Mouse (Mus musculus): ENCODE results near the gene Gjd3. TPM values are rescaled to one million over a fixed set of nuclear protein-coding genes. Genes with fewer than 3 reads are reported as not detected.

Gene Gjd3
- polyA plus RNA-seq, 1 experiment: 0.34 TPM

DNA sequence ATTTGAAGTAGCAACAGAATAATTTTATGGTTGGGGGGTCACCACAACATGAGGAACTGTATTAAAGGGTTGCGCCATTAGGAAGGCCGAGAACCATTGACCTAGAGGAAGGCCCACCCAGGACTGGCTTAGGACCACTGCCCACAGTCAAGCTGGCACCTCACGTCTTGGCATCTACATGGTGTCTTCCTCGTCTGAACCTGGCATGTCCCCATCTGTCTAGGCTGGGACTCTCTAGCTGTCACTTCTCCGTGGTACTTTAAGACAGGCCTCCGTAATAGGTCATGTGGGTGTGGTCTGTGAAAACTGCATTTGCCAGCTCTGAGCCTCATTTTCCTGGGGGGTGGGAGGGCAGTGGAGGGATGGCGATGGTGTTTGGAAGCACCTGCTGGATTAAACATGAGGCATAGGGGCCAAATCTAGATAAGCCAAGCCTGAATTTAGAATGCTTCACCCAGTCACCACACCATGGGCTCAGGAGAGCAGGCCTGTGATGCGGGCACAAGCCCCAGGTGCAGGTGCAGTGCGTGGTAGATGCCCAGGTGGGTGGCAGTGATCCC lies 9.9 kb downstream of the Gjd3 start:
- no peak for DNase-seq
- Histone ChIP-seq H3K4me1 (ENCODE audit: control insufficient read depth, insufficient read depth, low read length) (0 out of 2 replicates have a peak, but pooled peaks cover 14% of the 10 kb centered on the region), H3K27me3 (replicated peaks; ENCODE audit: control insufficient read depth, insufficient read depth, low read length) (no peaks in the 10 kb centered on the region), H3K4me3 (ENCODE audit: insufficient read depth, low read depth, low read length) (no peak overlapping the region), H3K36me3 (ENCODE audit: control insufficient read depth, insufficient read depth, low read length) (no peaks in the 10 kb centered on the region), H3K27ac (ENCODE audit: insufficient read depth, low read depth, low read length) (no peak overlapping the region)
- 83% methylated on average over 9 of the region's 9 CpGs for WGBS
- no peak for TF ChIP-seq CTCF (conservative IDR thresholded peaks at IDR 0.05; ENCODE audit: insufficient read depth, insufficient read length, low read depth, low read length)
- TF ChIP-seq POLR2A (IDR thresholded peaks at IDR 0.05; ENCODE audit: low read depth, low read length): no peak

DNA sequence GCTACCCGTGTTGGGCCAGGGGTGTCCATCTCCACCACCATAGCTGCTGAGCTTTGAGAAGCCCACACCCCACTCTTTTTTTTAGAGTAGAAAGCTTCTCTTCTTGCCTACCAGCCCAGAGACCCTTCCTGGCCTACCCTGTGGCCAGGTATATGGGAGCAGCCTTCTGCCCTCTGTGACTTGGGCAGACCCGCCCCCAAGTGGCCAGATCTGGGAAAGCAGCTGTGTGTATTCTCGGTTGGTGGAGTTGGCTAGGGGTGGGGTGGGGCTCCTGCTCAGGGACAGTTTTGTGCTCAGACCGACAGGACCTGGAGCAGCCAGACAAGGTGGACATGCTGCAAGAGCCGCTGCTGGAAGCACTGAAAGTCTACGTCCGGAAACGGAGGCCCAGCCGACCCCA lies 10.6 kb downstream of the Gjd3 start:
- Histone ChIP-seq H3K36me3 (ENCODE audit: control insufficient read depth, insufficient read depth, low read length) (no peaks in the 10 kb centered on the region), H3K4me3 (ENCODE audit: insufficient read depth, low read depth, low read length) (no peak overlapping the region), H3K4me1 (ENCODE audit: control insufficient read depth, insufficient read depth, low read length) (0 out of 2 replicates have a peak, but pooled peaks cover 14% of the 10 kb centered on the region), H3K27ac (ENCODE audit: insufficient read depth, low read depth, low read length) (no peak overlapping the region), H3K27me3 (replicated peaks; ENCODE audit: control insufficient read depth, insufficient read depth, low read length) (no peaks in the 10 kb centered on the region)
- peak; percentile 88 for DNase-seq
- 50% methylated on average over 9 of the region's 9 CpGs for WGBS
- TF ChIP-seq CTCF (conservative IDR thresholded peaks at IDR 0.05; ENCODE audit: insufficient read depth, insufficient read length, low read depth, low read length): peak; percentile 81
- TF ChIP-seq POLR2A (IDR thresholded peaks at IDR 0.05; ENCODE audit: low read depth, low read length): no peak

DNA sequence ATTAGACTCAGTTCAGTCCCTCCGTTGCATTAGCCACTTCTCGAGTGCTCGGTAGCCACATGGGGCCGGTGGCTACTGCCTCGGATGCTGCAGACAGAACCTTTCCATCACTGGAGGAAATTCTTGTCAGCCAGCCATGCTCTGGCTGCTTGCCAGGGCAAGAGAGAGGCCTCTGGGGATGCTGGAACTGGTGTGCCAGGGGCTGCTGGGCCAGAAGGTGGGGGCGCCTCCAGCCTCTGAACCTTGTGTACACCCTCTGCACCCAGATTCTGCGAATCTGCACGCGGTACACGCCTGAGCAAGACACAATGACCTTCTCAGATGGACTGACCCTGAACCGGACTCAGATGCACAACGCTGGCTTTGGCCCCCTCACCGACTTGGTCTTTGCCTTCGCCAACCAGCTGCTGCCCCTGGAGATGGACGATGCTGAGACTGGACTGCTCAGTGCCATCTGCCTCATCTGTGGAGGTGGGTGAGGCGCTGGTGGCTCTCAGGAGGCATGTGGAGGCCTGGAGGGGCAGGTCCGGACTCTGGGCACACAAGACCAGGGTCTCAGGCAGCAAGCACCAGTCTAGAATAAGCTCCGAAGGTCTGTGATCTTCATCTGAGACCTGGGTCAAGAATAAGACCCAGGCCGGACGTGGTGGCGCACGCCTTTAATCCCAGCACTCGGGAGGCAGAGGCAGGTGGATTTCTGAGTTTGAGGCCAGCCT lies 11.3 kb downstream of the Gjd3 start:
- Histone ChIP-seq H3K4me3 (ENCODE audit: insufficient read depth, low read depth, low read length) (no peak overlapping the region), H3K27ac (ENCODE audit: insufficient read depth, low read depth, low read length) (no peak overlapping the region), H3K27me3 (replicated peaks; ENCODE audit: control insufficient read depth, insufficient read depth, low read length) (no peaks in the 10 kb centered on the region), H3K36me3 (ENCODE audit: control insufficient read depth, insufficient read depth, low read length) (no peaks in the 10 kb centered on the region), H3K4me1 (ENCODE audit: control insufficient read depth, insufficient read depth, low read length) (0 out of 2 replicates have a peak, but pooled peaks cover 14% of the 10 kb centered on the region)
- WGBS: 58% methylated on average over 23 of the region's 23 CpGs
- peak; percentile 87 for DNase-seq
- TF ChIP-seq CTCF (conservative IDR thresholded peaks at IDR 0.05; ENCODE audit: insufficient read depth, insufficient read length, low read depth, low read length) (no peak), POLR2A (IDR thresholded peaks at IDR 0.05; ENCODE audit: low read depth, low read length) (no peak)

DNA sequence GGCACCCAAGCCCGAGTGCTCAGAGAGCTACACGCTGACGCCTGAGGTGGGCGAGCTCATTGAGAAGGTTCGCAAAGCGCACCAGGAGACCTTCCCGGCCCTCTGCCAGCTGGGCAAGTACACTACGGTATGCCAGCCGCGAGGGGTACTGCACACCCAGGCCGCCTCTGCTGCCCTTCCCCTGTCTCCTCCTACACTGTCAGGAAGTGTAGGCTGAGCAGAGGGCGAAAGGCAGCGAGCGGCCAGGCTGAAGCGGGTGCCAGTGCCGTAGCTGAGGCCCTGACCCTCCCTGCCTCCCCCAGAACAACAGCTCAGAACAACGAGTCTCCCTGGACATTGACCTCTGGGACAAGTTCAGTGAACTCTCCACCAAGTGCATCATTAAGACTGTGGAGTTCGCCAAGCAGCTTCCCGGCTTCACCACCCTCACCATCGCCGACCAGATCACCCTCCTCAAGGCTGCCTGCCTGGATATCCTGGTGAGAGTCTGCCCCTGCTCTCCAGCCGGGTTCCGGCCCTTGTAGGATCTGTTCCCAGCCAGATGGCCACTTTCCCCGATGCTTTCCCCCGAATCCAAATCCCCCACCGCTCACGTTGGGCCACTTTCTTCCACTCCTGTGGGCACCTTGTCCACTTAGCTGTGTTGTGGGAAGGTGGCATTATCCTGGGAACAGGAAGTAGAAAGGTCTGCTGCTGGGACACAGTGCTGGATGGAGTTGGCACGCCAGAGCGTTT lies 12.5 kb downstream of the Gjd3 start:
- Histone ChIP-seq H3K27ac (ENCODE audit: insufficient read depth, low read depth, low read length) (no peak overlapping the region), H3K27me3 (replicated peaks; ENCODE audit: control insufficient read depth, insufficient read depth, low read length) (no peaks in the 10 kb centered on the region), H3K4me1 (ENCODE audit: control insufficient read depth, insufficient read depth, low read length) (peaks cover 14% of the 10 kb centered on the region; the same call in 1 of the 2 replicates), H3K4me3 (ENCODE audit: insufficient read depth, low read depth, low read length) (no peak overlapping the region), H3K36me3 (ENCODE audit: control insufficient read depth, insufficient read depth, low read length) (no peaks in the 10 kb centered on the region)
- 59% methylated on average over 29 of the region's 29 CpGs for WGBS
- no peak for TF ChIP-seq CTCF (conservative IDR thresholded peaks at IDR 0.05; ENCODE audit: insufficient read depth, insufficient read length, low read depth, low read length)
- no peak for TF ChIP-seq POLR2A (IDR thresholded peaks at IDR 0.05; ENCODE audit: low read depth, low read length)
- peak; percentile 94 for DNase-seq

DNA sequence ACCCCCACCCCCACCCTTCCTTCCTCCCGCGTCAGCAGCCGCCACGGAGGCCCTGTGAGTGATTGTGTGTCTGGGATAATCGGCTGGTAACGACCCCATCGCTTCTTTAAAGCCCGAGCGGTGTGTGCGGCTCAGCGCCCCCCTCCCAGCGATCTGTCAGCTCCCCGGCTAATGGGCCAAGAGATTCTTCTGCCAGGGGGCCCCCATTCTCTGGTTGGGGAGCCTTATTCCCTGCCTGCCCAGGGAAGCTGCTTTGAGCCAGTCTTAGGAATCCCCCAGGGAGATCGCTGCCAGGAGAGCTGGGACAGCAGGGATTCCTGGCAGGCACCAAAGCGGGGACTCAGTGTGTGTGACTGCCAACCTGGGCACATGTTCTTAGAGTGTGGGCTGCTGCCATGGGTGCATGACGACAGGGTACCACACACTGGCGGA lies 13.3 kb downstream of the Gjd3 start:
- Histone ChIP-seq H3K4me3 (ENCODE audit: insufficient read depth, low read depth, low read length) (no peak overlapping the region), H3K4me1 (ENCODE audit: control insufficient read depth, insufficient read depth, low read length) (peaks cover 21% of the 10 kb centered on the region), H3K27ac (ENCODE audit: insufficient read depth, low read depth, low read length) (no peak overlapping the region), H3K27me3 (replicated peaks; ENCODE audit: control insufficient read depth, insufficient read depth, low read length) (no peaks in the 10 kb centered on the region), H3K36me3 (ENCODE audit: control insufficient read depth, insufficient read depth, low read length) (no peaks in the 10 kb centered on the region)
- TF ChIP-seq POLR2A (IDR thresholded peaks at IDR 0.05; ENCODE audit: low read depth, low read length) (no peak), CTCF (conservative IDR thresholded peaks at IDR 0.05; ENCODE audit: insufficient read depth, insufficient read length, low read depth, low read length) (no peak)
- peak; percentile 65 for DNase-seq
- whole genome bisulfite sequencing: 48% methylated on average over 17 of the region's 17 CpGs

DNA sequence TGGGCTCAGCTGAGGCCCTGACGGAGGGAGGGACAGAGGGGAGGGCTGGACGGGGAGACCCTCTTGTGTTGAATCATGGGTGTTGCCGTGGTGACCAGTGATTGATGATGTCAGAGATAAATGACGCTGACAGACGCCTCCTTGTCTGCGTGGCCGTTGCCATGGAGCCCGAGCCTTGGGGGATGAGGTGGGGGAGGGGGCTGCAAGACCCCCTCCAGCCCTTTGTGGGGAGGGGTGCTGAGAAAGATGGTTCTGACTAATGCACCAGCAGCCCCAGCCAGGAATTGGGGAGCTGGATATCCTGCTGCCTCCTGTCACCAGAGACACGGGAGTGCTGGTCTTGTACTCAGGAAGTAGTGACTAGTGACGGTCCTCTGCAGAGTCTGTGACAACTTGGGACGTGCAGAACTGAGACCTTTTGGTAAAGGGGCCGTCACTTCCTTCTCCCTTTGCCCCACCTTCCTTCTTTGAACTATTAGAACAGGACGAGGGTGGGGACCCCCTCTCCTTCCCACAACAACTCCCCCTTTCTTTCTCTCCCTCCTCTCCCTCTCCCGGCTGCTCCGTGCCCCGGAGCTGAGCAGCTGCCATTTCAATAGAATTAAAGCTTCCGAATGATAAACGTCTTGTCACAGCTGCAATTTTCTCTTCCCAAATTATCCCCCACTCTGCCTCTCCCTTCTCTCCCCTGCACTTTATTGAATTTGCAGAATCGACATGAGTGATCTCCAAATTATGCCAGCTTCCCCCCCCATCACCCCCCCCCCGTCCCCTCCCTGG lies 13.9 kb downstream of the Gjd3 start:
- no peak overlapping the region for H3K4me3 ChIP-seq (ENCODE audit: insufficient read depth, low read depth, low read length)
- H3K27me3 ChIP-seq (replicated peaks; ENCODE audit: control insufficient read depth, insufficient read depth, low read length): no peaks in the 10 kb centered on the region
- peaks cover 27% of the 10 kb centered on the region for H3K4me1 ChIP-seq (ENCODE audit: control insufficient read depth, insufficient read depth, low read length)
- no peak overlapping the region for H3K27ac ChIP-seq (ENCODE audit: insufficient read depth, low read depth, low read length)
- 42% methylated on average over 20 of the region's 20 CpGs for WGBS
- peak; percentile 29 for DNase-seq
- TF ChIP-seq POLR2A (IDR thresholded peaks at IDR 0.05; ENCODE audit: low read depth, low read length): no peak
- no peaks in the 10 kb centered on the region for H3K36me3 ChIP-seq (ENCODE audit: control insufficient read depth, insufficient read depth, low read length)
